In the genomic region with DNA sequence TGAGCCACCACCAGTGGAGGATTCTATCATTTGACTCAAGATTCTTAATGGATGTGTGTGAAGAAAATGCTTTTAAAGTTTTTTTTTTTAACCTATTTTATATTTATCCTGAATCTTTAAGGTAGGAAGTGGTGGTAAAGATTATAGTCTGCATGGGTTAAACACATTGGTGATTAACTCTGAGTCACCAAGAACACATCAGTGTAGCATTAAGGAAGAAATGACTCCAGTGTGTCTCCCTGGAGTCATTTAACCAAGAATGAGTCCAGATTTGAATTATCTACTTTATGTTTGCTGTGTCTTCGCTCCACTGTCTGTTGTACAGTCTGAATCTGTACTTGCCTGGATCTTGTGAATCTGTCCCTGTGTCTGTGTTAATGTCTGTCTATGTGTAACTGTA, we compare ENCODE assay signal across 22 mouse cellular contexts.
"Had no signal": no experiment of that assay in that cellular context is flagged by ENCODE, and none has a peak within 500 bp of the region (broad histone marks: within the 10 kb centered on the region; RNA-seq: fewer than 3 reads in every experiment).

No protein-coding gene starts in this region.

- H3K36me3 ChIP-seq: heart, embryonic 13.5 days; heart, embryonic 15.5 days; hindbrain, embryonic 13.5 days; hindbrain, embryonic 15.5 days; intestine, embryonic 15.5 days; limb, embryonic 13.5 days; limb, embryonic 15.5 days; liver, embryonic 12.5 days had no signal

- H3K4me2 ChIP-seq: heart, embryonic 11.5 days; heart, embryonic 13.5 days; heart, embryonic 15.5 days; hindbrain, embryonic 13.5 days; hindbrain, embryonic 15.5 days; intestine, embryonic 15.5 days; limb, embryonic 13.5 days; limb, embryonic 15.5 days; liver, embryonic 12.5 days had no signal

- DNase-seq: gastrocnemius, postnatal 14 days; gastrocnemius, postnatal 36 days; heart, adult 2 months; heart, postnatal 14 days; heart, postnatal 36 days; kidney, adult 18-20 months; kidney, adult 8-10 months; kidney, postnatal 10 days; kidney, postnatal 25 days; kidney, postnatal 4 days; left cerebral cortex, postnatal 4 days had no signal

- H3K4me3 ChIP-seq: heart, adult 2 months; heart, embryonic 13.5 days; heart, embryonic 15.5 days; hindbrain, embryonic 13.5 days; hindbrain, embryonic 15.5 days; intestine, embryonic 15.5 days; layer of hippocampus, adult 2 months; left cerebral cortex, adult 2 months; limb, embryonic 13.5 days; limb, embryonic 15.5 days; liver, embryonic 12.5 days had no signal

- H3K27me3 ChIP-seq: heart, embryonic 15.5 days; hindbrain, embryonic 13.5 days; hindbrain, embryonic 15.5 days; intestine, embryonic 15.5 days; limb, embryonic 13.5 days; limb, embryonic 15.5 days; liver, embryonic 12.5 days had no signal
